Mouse (Mus musculus) cerebellum, postnatal 10 days (tissue): Measurements from ENCODE around the gene Tcea3.
A peak's percentile ranks its signal among the peaks of the same experiment; 100 is the strongest.

Experiments used
- DNase-seq, 2 experiments: peaks; one replicate each; pipeline ENCODE4 v3.0.0; 2021; ENCODE audit warnings: mixed read lengths in 2 of 2

The Tcea3 gene

GRCm38 (mm10) chr4:136239622-136240021, 7.9 kb upstream of the Tcea3 start:
- peak; percentile 92 to 93 for DNase-seq

GRCm38 (mm10) chr4:136240123-136240522, 7.4 kb upstream of the Tcea3 start:
- DNase-seq, result peak; percentile 64 to 69

- DNase-seq, result no peak
Observed at GRCm38 (mm10) chr4:136240955-136241354, 6.6 kb upstream of the Tcea3 start.

- peak; percentile 87 to 89 for DNase-seq
Observed at GRCm38 (mm10) chr4:136242065-136242703, 5.3 kb upstream of the Tcea3 start.

- no peak for DNase-seq
Observed at GRCm38 (mm10) chr4:136242728-136243127, 4.8 kb upstream of the Tcea3 start.

GRCm38 (mm10) chr4:136244208-136244607, 3.3 kb upstream of the Tcea3 start:
- no peak for DNase-seq

- DNase-seq, result no peak
Observed at GRCm38 (mm10) chr4:136245681-136246080, 1.8 kb upstream of the Tcea3 start.

- no peak for DNase-seq
Observed at GRCm38 (mm10) chr4:136246568-136246969, 960 bp upstream of the Tcea3 start.

GRCm38 (mm10) chr4:136247386-136247728, 172 bp upstream of the Tcea3 start:
- no peak for DNase-seq

GRCm38 (mm10) chr4:136248464-136249331, 1.2 kb downstream of the Tcea3 start:
- DNase-seq, result no peak

- DNase-seq, result no peak
Observed at GRCm38 (mm10) chr4:136249332-136249647, 1.8 kb downstream of the Tcea3 start.

GRCm38 (mm10) chr4:136249780-136250179, 2.3 kb downstream of the Tcea3 start:
- DNase-seq, result no peak

- no peak for DNase-seq
Observed at GRCm38 (mm10) chr4:136255919-136256318, 8.4 kb downstream of the Tcea3 start.

GRCm38 (mm10) chr4:136256696-136257095, 9.2 kb downstream of the Tcea3 start:
- DNase-seq, result no peak

- DNase-seq, result no peak
Observed at GRCm38 (mm10) chr4:136259916-136260315, 12.4 kb downstream of the Tcea3 start.

GRCm38 (mm10) chr4:136260491-136261180, 13.1 kb downstream of the Tcea3 start:
- peak; percentile 93 to 96 for DNase-seq

- DNase-seq, result no peak
Observed at GRCm38 (mm10) chr4:136261912-136262311, 14.4 kb downstream of the Tcea3 start.

- DNase-seq, result no peak
Observed at GRCm38 (mm10) chr4:136263555-136263954, 16.0 kb downstream of the Tcea3 start.

GRCm38 (mm10) chr4:136266716-136267343, 19.3 kb downstream of the Tcea3 start:
- DNase-seq, result no peak

- DNase-seq, result no peak
Observed at GRCm38 (mm10) chr4:136268912-136269311, 21.4 kb downstream of the Tcea3 start.

GRCm38 (mm10) chr4:136270648-136271047, 23.1 kb downstream of the Tcea3 start:
- DNase-seq, result no peak

- no peak for DNase-seq
Observed at GRCm38 (mm10) chr4:136281097-136281496, 33.6 kb downstream of the Tcea3 start.

GRCm38 (mm10) chr4:136281611-136282010, 34.1 kb downstream of the Tcea3 start:
- no peak for DNase-seq
